Mouse (Mus musculus): ENCODE data around the gene 9830107B12Rik.

DNA sequence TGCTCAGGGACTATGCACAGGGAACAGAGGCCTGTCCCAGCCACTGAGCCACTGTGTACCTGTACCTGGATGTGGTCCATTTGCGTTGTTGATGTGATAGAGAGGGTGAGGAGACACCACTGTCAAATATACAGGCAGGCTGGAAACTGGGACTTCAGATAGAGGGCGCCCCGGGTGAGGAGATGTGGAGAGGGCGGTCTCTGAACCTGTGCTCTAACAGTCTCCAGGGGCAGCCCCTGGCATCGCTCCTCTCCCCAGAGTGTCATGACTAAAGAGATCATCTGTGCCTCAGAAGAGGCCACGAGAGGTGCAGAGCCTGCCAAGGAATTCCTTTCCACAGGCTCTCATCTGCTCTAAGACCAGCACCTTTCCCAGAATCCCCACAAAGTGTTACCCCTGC, 38.2 kb downstream of the 9830107B12Rik start:
- TF ChIP-seq POLR2A (IDR thresholded peaks at IDR 0.05; ENCODE audit: low read depth, low read length) (no peak), CTCF (IDR thresholded peaks at IDR 0.05; ENCODE audit: extremely low read depth, insufficient read length, insufficient replicate concordance, low read depth, low read length) (no peak)

Measured in small intestine, adult 2 months (tissue).